23 mouse cellular contexts compared by ENCODE assay signal in the genomic region with DNA sequence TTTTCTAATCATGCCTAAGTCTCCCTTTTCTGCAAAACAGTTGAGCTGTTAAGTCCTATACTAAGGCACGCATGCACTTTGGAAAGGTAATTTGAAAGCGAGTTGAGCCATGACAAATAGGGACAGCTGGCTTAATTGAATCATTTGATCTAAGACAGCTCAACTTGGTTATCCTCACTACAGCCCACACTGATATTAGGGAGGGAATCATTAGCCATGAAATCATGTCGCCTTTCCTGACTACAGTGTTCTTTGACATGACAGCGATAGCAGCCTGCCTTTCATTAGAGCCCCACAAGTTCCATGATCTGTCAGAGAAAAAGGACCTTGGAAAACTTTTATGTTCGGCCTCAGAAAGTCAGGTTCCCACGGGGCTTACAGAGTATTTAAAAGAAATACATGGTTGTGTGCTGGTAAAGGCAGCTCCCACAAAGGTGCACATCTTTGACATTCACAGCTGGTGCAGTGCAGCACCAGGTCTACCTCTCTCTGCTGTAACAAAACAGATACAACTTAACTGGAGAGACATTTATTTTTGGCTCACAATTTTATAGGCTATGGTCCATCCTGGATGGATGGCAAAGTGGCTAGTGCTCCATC.
"Had no signal": no experiment of that assay in that cellular context is flagged by ENCODE, and none has a peak within 500 bp of the region (broad histone marks: within the 10 kb centered on the region; RNA-seq: fewer than 3 reads in every experiment).

No protein-coding gene starts in this region.

- DNase-seq: gastrocnemius, adult 2 months; gastrocnemius, postnatal 10 days; gastrocnemius, postnatal 25 days; heart, adult 18-20 months; heart, postnatal 10 days; heart, postnatal 4 days; kidney, adult 18-20 months; kidney, adult 8-10 months; kidney, postnatal 14 days; kidney, postnatal 36 days; liver had no signal

- H3K4me1 ChIP-seq: heart, embryonic 10.5 days; heart, embryonic 12.5 days; hindbrain, embryonic 10.5 days; hindbrain, embryonic 12.5 days; intestine, embryonic 15.5 days; limb, embryonic 10.5 days; limb, embryonic 12.5 days had no signal

- H3K4me2 ChIP-seq: heart, embryonic 12.5 days; hindbrain, embryonic 12.5 days; hindbrain, embryonic 14.5 days; intestine, embryonic 15.5 days; limb, embryonic 12.5 days had no signal

- ATAC-seq: hindbrain, embryonic 16.5 days; inflammation-experienced regulatory T-cells, adult 6 months; intestine, embryonic 15.5 days; intestine, postnatal 0 days had no signal

- H3K9me3 ChIP-seq: heart, embryonic 10.5 days; heart, embryonic 12.5 days; hindbrain, embryonic 10.5 days; hindbrain, embryonic 12.5 days; intestine, embryonic 15.5 days; limb, embryonic 10.5 days; limb, embryonic 12.5 days had no signal

- H3K9ac ChIP-seq: heart, embryonic 12.5 days; hindbrain, embryonic 12.5 days; hindbrain, embryonic 14.5 days; intestine, embryonic 15.5 days; limb, embryonic 12.5 days had no signal

- H3K27me3 ChIP-seq: heart, embryonic 12.5 days; hindbrain, embryonic 12.5 days; intestine, embryonic 15.5 days; limb, embryonic 12.5 days had no signal

- H3K36me3 ChIP-seq: heart, embryonic 10.5 days; heart, embryonic 12.5 days; hindbrain, embryonic 10.5 days; hindbrain, embryonic 12.5 days; intestine, embryonic 15.5 days; limb, embryonic 10.5 days; limb, embryonic 12.5 days had no signal

- H3K4me3 ChIP-seq: gastrocnemius, adult 2 months; heart, embryonic 10.5 days; heart, embryonic 12.5 days; hindbrain, embryonic 10.5 days; hindbrain, embryonic 12.5 days; intestine, embryonic 15.5 days; left cerebral cortex, adult 2 months; limb, embryonic 10.5 days; limb, embryonic 12.5 days had no signal

- H3K27ac ChIP-seq: gastrocnemius, adult 2 months; heart, embryonic 10.5 days; hindbrain, embryonic 10.5 days; hindbrain, embryonic 12.5 days; hindbrain, embryonic 14.5 days; intestine, embryonic 15.5 days; left cerebral cortex, adult 2 months; limb, embryonic 10.5 days; limb, embryonic 12.5 days had no signal
